Mouse (Mus musculus) stomach, embryonic 14.5 days (tissue): ENCODE data around the gene Pou6f1. TPM values are rescaled to one million over a fixed set of nuclear protein-coding genes. Genes with fewer than 3 reads are reported as not detected.
A peak's percentile ranks its signal among the peaks of the same experiment; 100 is the strongest.

ENCODE experiments used
- ATAC-seq: fragments of 200-750 bp; cut with Nextera tagmentation; 2 replicates; pipeline ENCODE4 v1.8.0; 2017; ENCODE audit warnings: low read depth, moderate TSS enrichment; ENCODE audit not compliant: insufficient number of reproducible peaks, insufficient read depth, low FRiP score
- H3K27ac ChIP-seq: fragments of 300-500 bp; sonication (generic); 2 replicates; pipeline ENCODE4 v1.5.1; 2014; ENCODE audit warnings: mild to moderate bottlenecking, low read length, moderate library complexity, mixed read lengths
- H3K27me3 ChIP-seq: fragments of 300-500 bp; sonication (generic); 2 replicates; pipeline ENCODE4 v1.6.1; 2014; ENCODE audit warnings: low read length, control low read depth, mixed read lengths; ENCODE audit not compliant: control insufficient read depth, insufficient read depth
- H3K36me3 ChIP-seq: fragments of 300-500 bp; sonication (generic); 2 replicates; pipeline ENCODE4 v1.6.1; 2014; ENCODE audit warnings: mild to moderate bottlenecking, control low read depth, low read length, moderate library complexity, mixed read lengths; ENCODE audit not compliant: control insufficient read depth, insufficient read depth
- H3K4me1 ChIP-seq: fragments of 300-500 bp; sonication (generic); 2 replicates; pipeline ENCODE4 v1.6.1; 2014; ENCODE audit warnings: low read length, control low read depth, mixed read lengths; ENCODE audit not compliant: control insufficient read depth, insufficient read depth
- H3K4me2 ChIP-seq: fragments of 300-500 bp; sonication (generic); replicated peaks from 2 replicates; pipeline ENCODE4 v1.6.1; 2014; ENCODE audit warnings: low read depth, low read length, control low read depth
- H3K4me3 ChIP-seq: fragments of 300-500 bp; sonication (generic); 2 replicates; pipeline ENCODE4 v1.5.1; 2014; ENCODE audit warnings: low read depth, low read length, control low read depth
- H3K9ac ChIP-seq: fragments of 300-500 bp; sonication (generic); replicated peaks from 2 replicates; pipeline ENCODE4 v1.6.1; 2014; ENCODE audit warnings: low read depth, mild to moderate bottlenecking, control low read depth, low read length, moderate library complexity, mixed read lengths
- H3K9me3 ChIP-seq: fragments of 300-500 bp; sonication (generic); 2 replicates; pipeline ENCODE4 v1.6.1; 2016; ENCODE audit warnings: low read depth, low read length, control low read depth; ENCODE audit not compliant: control insufficient read depth
- WGBS: fragments of 180-500 bp; shearing (Covaris S2); extraction: QIAGEN DNeasy Blood & Tissue Kit; methylation state at CpG from one replicate; pipeline ENCODE4 v1.1.7; 2014; 5-methylcytosine and 5-hydroxymethylcytosine counted together
- polyA plus RNA-seq: library from polyadenylated mRNA; unstranded; fragments of >200 nt; fragmentation: Nextera tagmentation; extraction: Ambion mirVana; gene quantifications from 2 replicates; pipeline ENCODE4 v1.2.1, GENCODE M21; 2014

Gene Pou6f1
- polyA plus RNA-seq, 1 experiment from 2014 or later: 9.3 TPM

GRCm38 (mm10) chr15:100635851-100636645, 36.3 kb upstream of the Pou6f1 start:
- no peak overlapping the region for H3K27ac ChIP-seq
- peak overlapping the region; percentile 48 for H3K9ac ChIP-seq
- H3K27me3 ChIP-seq: peaks cover 12% of the 10 kb centered on the region
- peak overlapping the region; percentile 47 for H3K4me3 ChIP-seq
- no peak for ATAC-seq
- H3K4me1 ChIP-seq: no peaks in the 10 kb centered on the region
- H3K4me2 ChIP-seq: peak overlapping the region; percentile 88
- 4% methylated on average over 38 of the region's 38 CpGs for WGBS
- H3K9me3 ChIP-seq: no peaks in the 10 kb centered on the region
- H3K36me3 ChIP-seq: no peaks in the 10 kb centered on the region

GRCm38 (mm10) chr15:100635239-100635638, 35.5 kb upstream of the Pou6f1 start:
- no peak for ATAC-seq
- Histone ChIP-seq H3K27me3 (peaks cover 12% of the 10 kb centered on the region), H3K4me3 (peak overlapping the region; percentile 47), H3K4me2 (peak overlapping the region; percentile 88; the same call in 1 of the 2 replicates), H3K27ac (no peak overlapping the region), H3K36me3 (no peaks in the 10 kb centered on the region), H3K4me1 (no peaks in the 10 kb centered on the region), H3K9me3 (no peaks in the 10 kb centered on the region), H3K9ac (no peak overlapping the region)
- WGBS: 8% methylated on average over 9 of the region's 9 CpGs

- Histone ChIP-seq H3K9me3 (no peaks in the 10 kb centered on the region), H3K27ac (no peak overlapping the region), H3K9ac (no peak overlapping the region), H3K4me2 (no peak overlapping the region), H3K36me3 (no peaks in the 10 kb centered on the region), H3K4me3 (no peak overlapping the region), H3K27me3 (peaks cover 12% of the 10 kb centered on the region), H3K4me1 (0 out of 2 replicates have a peak, but pooled peaks cover under 1% of the 10 kb centered on the region)
- ATAC-seq: no peak
- 76% methylated on average over 10 of the region's 10 CpGs for WGBS
Observed at GRCm38 (mm10) chr15:100633341-100633740, 33.6 kb upstream of the Pou6f1 start.

- Histone ChIP-seq H3K4me2 (no peak overlapping the region), H3K9me3 (no peaks in the 10 kb centered on the region), H3K4me1 (0 out of 2 replicates have a peak, but pooled peaks cover 7% of the 10 kb centered on the region), H3K4me3 (no peak overlapping the region), H3K27me3 (peaks cover 7% of the 10 kb centered on the region; the same call in 1 of the 2 replicates), H3K36me3 (no peaks in the 10 kb centered on the region), H3K27ac (no peak overlapping the region), H3K9ac (no peak overlapping the region)
- ATAC-seq: no peak
- 68% methylated on average over 5 of the region's 5 CpGs for WGBS
Observed at GRCm38 (mm10) chr15:100632323-100632722, 32.5 kb upstream of the Pou6f1 start.

- H3K4me1 ChIP-seq: 0 out of 2 replicates have a peak, but pooled peaks cover 7% of the 10 kb centered on the region
Observed at GRCm38 (mm10) chr15:100631454-100632170, 31.8 kb upstream of the Pou6f1 start.

GRCm38 (mm10) chr15:100630126-100630525, 30.3 kb upstream of the Pou6f1 start:
- H3K36me3 ChIP-seq: no peaks in the 10 kb centered on the region
- H3K4me2 ChIP-seq: no peak overlapping the region
- no peak overlapping the region for H3K4me3 ChIP-seq
- peaks cover 4% of the 10 kb centered on the region; the same call in 1 of the 2 replicates for H3K27me3 ChIP-seq
- H3K4me1 ChIP-seq: 0 out of 2 replicates have a peak, but pooled peaks cover 7% of the 10 kb centered on the region
- no peak overlapping the region for H3K27ac ChIP-seq
- no peak for ATAC-seq
- no peaks in the 10 kb centered on the region for H3K9me3 ChIP-seq
- WGBS: 65% methylated on average over 3 of the region's 3 CpGs
- no peak overlapping the region for H3K9ac ChIP-seq

More at GRCm38 (mm10) chr15:100631454-100632170, 31.8 kb upstream of the Pou6f1 start:
- no peak overlapping the region for H3K4me3 ChIP-seq
- no peak overlapping the region for H3K27ac ChIP-seq
- H3K27me3 ChIP-seq: peaks cover 7% of the 10 kb centered on the region; the same call in 1 of the 2 replicates
- ATAC-seq: no peak
- no peaks in the 10 kb centered on the region for H3K9me3 ChIP-seq
- H3K4me2 ChIP-seq: no peak overlapping the region
- no peaks in the 10 kb centered on the region for H3K36me3 ChIP-seq
- 82% methylated on average over 12 of the region's 12 CpGs for WGBS
- H3K9ac ChIP-seq: no peak overlapping the region

- H3K27me3 ChIP-seq: no peaks in the 10 kb centered on the region
- H3K9me3 ChIP-seq: no peaks in the 10 kb centered on the region
- H3K36me3 ChIP-seq: no peaks in the 10 kb centered on the region
- 36% methylated on average over 7 of the region's 7 CpGs for WGBS
- no peak overlapping the region for H3K4me3 ChIP-seq
- no peak overlapping the region for H3K9ac ChIP-seq
- no peak overlapping the region for H3K27ac ChIP-seq
- H3K4me2 ChIP-seq: no peak overlapping the region
- ATAC-seq: no peak
- H3K4me1 ChIP-seq: 0 out of 2 replicates have a peak, but pooled peaks cover 7% of the 10 kb centered on the region
Observed at GRCm38 (mm10) chr15:100628797-100629196, 29.0 kb upstream of the Pou6f1 start.

GRCm38 (mm10) chr15:100627774-100628370, 28.1 kb upstream of the Pou6f1 start:
- Histone ChIP-seq H3K27ac (no peak overlapping the region), H3K9ac (no peak overlapping the region), H3K9me3 (no peaks in the 10 kb centered on the region), H3K36me3 (no peaks in the 10 kb centered on the region), H3K4me2 (no peak overlapping the region), H3K27me3 (no peaks in the 10 kb centered on the region), H3K4me1 (0 out of 2 replicates have a peak, but pooled peaks cover 7% of the 10 kb centered on the region), H3K4me3 (no peak overlapping the region)
- WGBS: 14% methylated on average over 11 of the region's 11 CpGs
- no peak for ATAC-seq
